Mouse (Mus musculus): ENCODE measurements around the gene Zcchc10. TPM values are rescaled to one million over a fixed set of nuclear protein-coding genes. Genes with fewer than 3 reads are reported as not detected.
"Not testable (repeated sequence)": the region's sequence is repeated elsewhere in the genome, so short reads cannot be mapped to it uniquely, and the experiment has no call there.

Gene Zcchc10
- polyA plus RNA-seq, 1 experiment: 4.8 TPM

GRCm38 (mm10) chr11:53307558-53308065 lies 16.9 kb upstream of the Zcchc10 start:
- H3K27me3 ChIP-seq (ENCODE audit: control insufficient read depth, insufficient read depth, low read length): no peaks in the 10 kb centered on the region
- TF ChIP-seq POLR2A (IDR thresholded peaks at IDR 0.05; ENCODE audit: control insufficient read depth, low read depth, low read length): no peak
- TF ChIP-seq CTCF (IDR thresholded peaks at IDR 0.05; ENCODE audit: control insufficient read depth, insufficient read depth, insufficient replicate concordance, low read depth, low read length): no peak
- peaks cover 2% of the 10 kb centered on the region for H3K4me1 ChIP-seq (ENCODE audit: control insufficient read depth, insufficient read depth, low read length)
- no peaks in the 10 kb centered on the region for H3K36me3 ChIP-seq (ENCODE audit: control insufficient read depth, insufficient read depth, low read length)
- peak overlapping the region; percentile 74 for H3K27ac ChIP-seq (ENCODE audit: control insufficient read depth, insufficient read depth, low read depth, low read length)
- no peak overlapping the region for H3K4me3 ChIP-seq (ENCODE audit: control insufficient read depth, low read depth, low read length)

DNA sequence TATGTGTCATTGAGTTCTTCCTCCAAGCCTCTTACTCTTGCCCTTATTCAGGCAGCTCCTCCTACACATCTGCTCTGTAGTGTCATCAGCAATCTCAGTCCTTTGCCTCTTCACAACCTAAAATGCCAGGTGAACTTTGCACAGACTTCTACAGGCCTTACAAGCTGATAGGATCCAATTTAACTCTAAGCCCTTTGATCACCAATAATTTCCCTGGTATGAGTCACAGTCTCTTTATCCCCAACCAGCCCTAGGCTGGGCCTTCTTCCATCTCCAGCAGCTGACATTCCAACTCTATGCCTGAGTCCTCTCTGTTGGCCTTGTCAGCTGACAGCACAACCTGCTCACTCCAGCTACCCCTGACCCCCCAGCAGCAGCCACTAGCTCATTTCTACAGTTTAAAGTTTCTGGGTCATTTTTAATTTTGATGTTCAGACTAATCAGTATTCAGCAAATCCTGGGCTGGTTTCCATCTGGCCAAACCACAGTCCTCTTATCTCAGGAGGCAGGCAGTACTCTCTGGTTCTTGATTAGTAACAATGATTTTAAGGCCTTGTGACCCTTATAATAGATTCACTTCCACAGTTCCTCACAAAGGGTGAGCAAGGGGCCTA lies 16.1 kb upstream of the Zcchc10 start:
- no peak overlapping the region for H3K4me3 ChIP-seq (ENCODE audit: control insufficient read depth, low read depth, low read length)
- peaks cover 2% of the 10 kb centered on the region for H3K4me1 ChIP-seq (ENCODE audit: control insufficient read depth, insufficient read depth, low read length)
- TF ChIP-seq CTCF (IDR thresholded peaks at IDR 0.05; ENCODE audit: control insufficient read depth, insufficient read depth, insufficient replicate concordance, low read depth, low read length): no peak
- no peak for TF ChIP-seq POLR2A (IDR thresholded peaks at IDR 0.05; ENCODE audit: control insufficient read depth, low read depth, low read length)
- H3K36me3 ChIP-seq (ENCODE audit: control insufficient read depth, insufficient read depth, low read length): no peaks in the 10 kb centered on the region
- H3K27me3 ChIP-seq (ENCODE audit: control insufficient read depth, insufficient read depth, low read length): no peaks in the 10 kb centered on the region
- H3K27ac ChIP-seq (ENCODE audit: control insufficient read depth, insufficient read depth, low read depth, low read length): peak overlapping the region; percentile 74

- no peaks in the 10 kb centered on the region for H3K36me3 ChIP-seq (ENCODE audit: control insufficient read depth, insufficient read depth, low read length)
- peak overlapping the region; percentile 74 for H3K27ac ChIP-seq (ENCODE audit: control insufficient read depth, insufficient read depth, low read depth, low read length)
These were observed 15.6 kb upstream of the Zcchc10 start for GRCm38 (mm10) chr11:53308884-53309310.

DNA sequence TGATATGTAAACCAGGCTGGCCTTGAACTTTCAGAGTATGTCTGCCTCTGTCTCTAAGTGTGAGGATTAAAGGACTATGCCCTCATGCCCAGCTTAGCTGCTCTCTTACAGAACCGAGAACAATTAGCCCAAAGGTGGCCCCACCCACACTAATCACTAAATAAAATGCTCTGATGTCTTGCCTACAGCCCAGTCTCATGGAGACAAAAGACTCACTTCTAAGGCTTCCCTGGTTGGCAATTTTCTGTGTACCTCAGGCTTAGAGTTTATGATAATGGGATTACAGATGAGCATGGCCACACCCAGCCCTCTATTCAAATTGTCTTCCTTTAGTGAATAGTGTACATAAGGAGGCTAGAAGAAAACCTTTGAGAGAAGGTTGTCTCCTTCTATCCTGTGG lies 13.1 kb upstream of the Zcchc10 start:
- TF ChIP-seq CTCF (IDR thresholded peaks at IDR 0.05; ENCODE audit: control insufficient read depth, insufficient read depth, insufficient replicate concordance, low read depth, low read length) (no peak), POLR2A (IDR thresholded peaks at IDR 0.05; ENCODE audit: control insufficient read depth, low read depth, low read length) (no peak)
- no peak overlapping the region for H3K27ac ChIP-seq (ENCODE audit: control insufficient read depth, insufficient read depth, low read depth, low read length)

More at GRCm38 (mm10) chr11:53308884-53309310, 15.6 kb upstream of the Zcchc10 start:
- peaks cover 2% of the 10 kb centered on the region for H3K4me1 ChIP-seq (ENCODE audit: control insufficient read depth, insufficient read depth, low read length)
- no peak overlapping the region for H3K4me3 ChIP-seq (ENCODE audit: control insufficient read depth, low read depth, low read length)
- H3K27me3 ChIP-seq (ENCODE audit: control insufficient read depth, insufficient read depth, low read length): no peaks in the 10 kb centered on the region
- TF ChIP-seq CTCF (IDR thresholded peaks at IDR 0.05; ENCODE audit: control insufficient read depth, insufficient read depth, insufficient replicate concordance, low read depth, low read length) (no peak), POLR2A (IDR thresholded peaks at IDR 0.05; ENCODE audit: control insufficient read depth, low read depth, low read length) (no peak)

GRCm38 (mm10) chr11:53312823-53313222 lies 11.7 kb upstream of the Zcchc10 start:
- not testable (repeated sequence) for H3K4me3 ChIP-seq (ENCODE audit: control insufficient read depth, low read depth, low read length); H3K27me3 ChIP-seq (ENCODE audit: control insufficient read depth, insufficient read depth, low read length); H3K36me3 ChIP-seq (ENCODE audit: control insufficient read depth, insufficient read depth, low read length); H3K4me1 ChIP-seq (ENCODE audit: control insufficient read depth, insufficient read depth, low read length); H3K27ac ChIP-seq (ENCODE audit: control insufficient read depth, insufficient read depth, low read depth, low read length)

More for the DNA sequence above, 13.1 kb upstream of the Zcchc10 start:
- Histone ChIP-seq H3K4me3 (ENCODE audit: control insufficient read depth, low read depth, low read length) (no peak overlapping the region), H3K36me3 (ENCODE audit: control insufficient read depth, insufficient read depth, low read length) (no peaks in the 10 kb centered on the region), H3K4me1 (ENCODE audit: control insufficient read depth, insufficient read depth, low read length) (peaks cover 2% of the 10 kb centered on the region), H3K27me3 (ENCODE audit: control insufficient read depth, insufficient read depth, low read length) (no peaks in the 10 kb centered on the region)

DNA sequence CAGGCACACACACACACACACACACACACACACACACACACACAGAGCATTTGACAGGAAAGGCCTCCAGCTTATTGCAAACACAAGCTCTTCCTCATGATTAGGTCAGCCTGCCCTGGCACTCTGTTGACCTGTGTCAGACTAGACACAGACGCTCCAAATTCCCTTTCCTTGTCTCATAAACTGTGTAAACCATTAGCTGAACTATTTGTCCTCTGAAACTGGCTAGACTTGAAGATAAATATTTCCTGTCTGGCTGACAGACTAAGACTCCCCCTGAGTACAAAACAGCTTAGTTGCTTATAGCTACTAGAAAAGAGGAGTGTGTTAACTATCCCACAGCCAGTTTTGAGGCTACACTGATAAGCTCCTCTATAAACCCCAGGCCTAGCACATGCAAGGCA lies 9.7 kb upstream of the Zcchc10 start:
- Histone ChIP-seq H3K4me1 (ENCODE audit: control insufficient read depth, insufficient read depth, low read length) (no peaks in the 10 kb centered on the region), H3K27me3 (ENCODE audit: control insufficient read depth, insufficient read depth, low read length) (no peaks in the 10 kb centered on the region), H3K27ac (ENCODE audit: control insufficient read depth, insufficient read depth, low read depth, low read length) (0 out of 2 replicates have a peak overlapping the region, but pooled peaks have one; percentile 26), H3K36me3 (ENCODE audit: control insufficient read depth, insufficient read depth, low read length) (no peaks in the 10 kb centered on the region), H3K4me3 (ENCODE audit: control insufficient read depth, low read depth, low read length) (no peak overlapping the region)
- TF ChIP-seq POLR2A (IDR thresholded peaks at IDR 0.05; ENCODE audit: control insufficient read depth, low read depth, low read length) (no peak), CTCF (IDR thresholded peaks at IDR 0.05; ENCODE audit: control insufficient read depth, insufficient read depth, insufficient replicate concordance, low read depth, low read length) (no peak)

GRCm38 (mm10) chr11:53316996-53317395 lies 7.5 kb upstream of the Zcchc10 start:
- H3K27me3 ChIP-seq (ENCODE audit: control insufficient read depth, insufficient read depth, low read length): no peaks in the 10 kb centered on the region
- H3K4me3 ChIP-seq (ENCODE audit: control insufficient read depth, low read depth, low read length): no peak overlapping the region
- H3K4me1 ChIP-seq (ENCODE audit: control insufficient read depth, insufficient read depth, low read length): no peaks in the 10 kb centered on the region
- H3K27ac ChIP-seq (ENCODE audit: control insufficient read depth, insufficient read depth, low read depth, low read length): no peak overlapping the region; the same call in 1 of the 2 replicates
- TF ChIP-seq POLR2A (IDR thresholded peaks at IDR 0.05; ENCODE audit: control insufficient read depth, low read depth, low read length) (no peak), CTCF (IDR thresholded peaks at IDR 0.05; ENCODE audit: control insufficient read depth, insufficient read depth, insufficient replicate concordance, low read depth, low read length) (no peak)
- no peaks in the 10 kb centered on the region for H3K36me3 ChIP-seq (ENCODE audit: control insufficient read depth, insufficient read depth, low read length)

Data from testis, adult 2 months (tissue).